Mouse (Mus musculus): ENCODE results near the gene Gclc.

GRCm38 (mm10) chr9:77779711-77780110 is 25.4 kb downstream of the Gclc start:
- TF ChIP-seq CTCF (IDR thresholded peaks at IDR 0.05; ENCODE audit: low read depth, low read length) (no peak), TAL1 (conservative IDR thresholded peaks at IDR 0.05; ENCODE audit: low read depth, low read length) (no peak)

Data from G1E (cell line).